Mouse (Mus musculus): ENCODE measurements around the gene Eml1.

Eml1 gene

DNA sequence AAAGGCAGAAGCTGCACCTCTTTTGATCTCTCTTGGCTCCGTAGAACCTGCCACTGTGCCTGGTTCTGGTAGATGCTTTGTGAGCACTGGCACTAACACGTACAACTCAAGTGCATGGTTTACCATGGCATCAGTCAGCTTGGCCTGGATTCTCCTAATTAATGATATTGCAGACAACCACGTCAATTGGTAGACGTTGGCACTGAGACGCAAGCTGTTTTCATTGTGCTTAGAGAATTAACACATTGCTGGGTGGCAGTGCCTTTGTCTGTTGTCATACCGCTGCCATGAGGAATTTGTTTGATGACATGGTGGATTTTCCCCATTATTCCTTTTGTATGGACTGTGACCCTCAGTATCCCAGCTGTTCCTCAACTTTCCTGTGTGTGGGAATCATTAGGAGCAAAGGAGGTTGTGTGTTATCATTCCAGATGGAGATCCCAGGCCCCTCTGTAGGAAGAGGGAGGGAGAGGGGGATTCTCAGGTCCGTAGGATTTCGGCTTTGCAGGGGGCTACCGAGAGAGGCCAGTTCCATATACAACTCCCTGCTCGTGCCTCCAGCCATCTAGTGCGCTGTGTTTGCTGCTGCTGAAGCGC is 194.3 kb downstream of the Eml1 start:
- TF ChIP-seq GATA4 (IDR thresholded peaks at IDR 0.05; ENCODE audit: insufficient replicate concordance, low read length), result no peak

DNA sequence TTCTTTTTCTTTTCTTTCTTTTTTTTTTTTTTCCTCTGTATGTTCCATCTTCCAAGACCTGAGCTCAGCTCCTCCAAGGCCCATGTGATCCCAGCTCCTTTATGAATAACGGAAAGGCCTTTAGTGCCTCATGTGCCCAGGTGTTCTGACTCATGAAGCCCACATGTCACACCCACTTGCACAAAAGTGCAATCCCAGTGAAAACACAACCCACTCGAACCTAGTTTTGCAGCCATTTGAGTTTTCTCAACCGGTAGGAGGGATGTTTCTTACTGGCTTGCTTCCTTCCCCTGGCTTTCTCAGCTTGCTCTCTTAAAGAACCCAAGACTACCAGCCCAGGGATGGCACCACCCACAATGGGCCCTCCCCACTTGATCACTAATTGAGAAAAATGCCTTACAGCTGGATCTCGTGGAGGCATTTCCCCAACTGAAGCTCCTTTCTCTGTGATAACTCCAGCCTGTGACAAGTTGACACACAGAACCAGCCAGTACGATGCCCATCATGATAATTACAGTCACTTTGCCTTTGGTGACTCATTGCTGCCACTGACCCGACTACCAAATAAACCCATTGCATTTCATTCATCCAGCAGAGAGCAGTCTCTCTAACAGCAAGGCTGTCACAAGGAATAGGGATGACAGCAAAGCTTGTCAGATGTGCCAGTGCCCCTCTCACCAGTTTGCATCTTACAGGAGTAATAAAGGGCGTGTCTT is 208.6 kb downstream of the Eml1 start:
- TF ChIP-seq GATA4 (IDR thresholded peaks at IDR 0.05; ENCODE audit: insufficient replicate concordance, low read length), result no peak

DNA sequence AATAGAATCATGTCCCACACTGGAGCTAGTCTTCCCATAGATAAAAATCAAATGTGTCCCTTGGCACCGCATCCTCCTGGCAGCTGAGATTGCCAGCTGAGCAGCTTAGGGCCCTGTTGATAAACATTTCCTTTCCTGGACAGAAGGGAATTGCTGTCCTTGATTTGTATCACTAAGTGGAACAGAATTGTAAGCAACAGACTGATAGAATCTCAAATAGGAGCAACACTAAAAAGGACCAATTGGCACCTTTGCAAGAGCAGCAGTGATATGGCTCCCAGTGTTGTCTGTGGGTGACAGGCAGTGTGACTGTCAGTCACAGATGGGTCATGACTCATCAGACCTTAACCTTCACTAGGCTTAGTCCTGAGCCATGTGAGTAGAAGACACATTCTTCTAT is 213.0 kb downstream of the Eml1 start:
- TF ChIP-seq GATA4 (IDR thresholded peaks at IDR 0.05; ENCODE audit: insufficient replicate concordance, low read length), result no peak

All from liver, adult (tissue).